ENCODE assay signal across 22 mouse cellular contexts in genomic region chr9:119899446-119899845, GRCm38 (mm10). TPM values are rescaled to one million over a fixed set of nuclear protein-coding genes. Genes with fewer than 3 reads are reported as not detected.
"Had no signal": no experiment of that assay in that cellular context is flagged by ENCODE, and none has a peak within 500 bp of the region (broad histone marks: within the 10 kb centered on the region; RNA-seq: fewer than 3 reads in every experiment).

No protein-coding gene starts in this region.

- ATAC-seq: intestine, postnatal 0 days; lung, postnatal 0 days; midbrain, embryonic 15.5 days had no signal

- H3K27ac ChIP-seq: kidney, embryonic 15.5 days; layer of hippocampus, adult 2 months; left cerebral cortex, adult 2 months; liver, embryonic 13.5 days; midbrain, embryonic 15.5 days; neural tube, embryonic 12.5 days; neural tube, embryonic 15.5 days; stomach, embryonic 15.5 days had no signal

- H3K4me3 ChIP-seq: kidney, embryonic 15.5 days; layer of hippocampus, adult 2 months; left cerebral cortex, adult 2 months; liver, embryonic 13.5 days; midbrain, embryonic 15.5 days; neural tube, embryonic 12.5 days; neural tube, embryonic 15.5 days; stomach, embryonic 15.5 days had no signal

- H3K4me2 ChIP-seq: kidney, embryonic 15.5 days; liver, embryonic 13.5 days; lung, embryonic 14.5 days; midbrain, embryonic 11.5 days; midbrain, embryonic 15.5 days; neural tube, embryonic 12.5 days; neural tube, embryonic 15.5 days; stomach, embryonic 15.5 days had no signal

- H3K9ac ChIP-seq: kidney, embryonic 15.5 days; liver, embryonic 13.5 days; lung, embryonic 14.5 days; midbrain, embryonic 15.5 days; neural tube, embryonic 12.5 days; neural tube, embryonic 15.5 days; stomach, embryonic 15.5 days had no signal

- DNase-seq: kidney, postnatal 14 days; kidney, postnatal 4 days; layer of hippocampus, adult 9-11 months; layer of hippocampus, postnatal 36 days; liver, embryonic 13.5 days; lung, embryonic 14.5 days; right cerebral cortex, adult 18-20 months; right cerebral cortex, postnatal 25 days; spleen, adult 18-20 months; thymus, postnatal 36 days had no signal

- H3K27me3 ChIP-seq: kidney, embryonic 15.5 days; liver, embryonic 13.5 days; midbrain, embryonic 15.5 days; neural tube, embryonic 12.5 days; neural tube, embryonic 15.5 days; stomach, embryonic 15.5 days had no signal

- H3K9me3 ChIP-seq: kidney, embryonic 15.5 days; liver, embryonic 13.5 days; midbrain, embryonic 15.5 days; neural tube, embryonic 12.5 days; neural tube, embryonic 15.5 days; stomach, embryonic 15.5 days had no signal

- H3K36me3 ChIP-seq: stomach, embryonic 15.5 days had no signal

RNA-seq across cellular contexts. Expression of gene Ttc21a, which starts 38.0 kb away (rescaled TPM):
- total RNA-seq: liver, adult 2 months; megakaryocyte-erythroid progenitor cell, adult 5-6 weeks had no signal
- polyA plus RNA-seq: intestine, postnatal 0 days; liver, adult 2 months had no signal
